Mouse (Mus musculus): Measurements from ENCODE around the gene Zpbp2. TPM values are rescaled to one million over a fixed set of nuclear protein-coding genes. Genes with fewer than 3 reads are reported as not detected.

Gene Zpbp2
- total RNA-seq, 1 experiment from 2014 or later, result 1.0 TPM

DNA sequence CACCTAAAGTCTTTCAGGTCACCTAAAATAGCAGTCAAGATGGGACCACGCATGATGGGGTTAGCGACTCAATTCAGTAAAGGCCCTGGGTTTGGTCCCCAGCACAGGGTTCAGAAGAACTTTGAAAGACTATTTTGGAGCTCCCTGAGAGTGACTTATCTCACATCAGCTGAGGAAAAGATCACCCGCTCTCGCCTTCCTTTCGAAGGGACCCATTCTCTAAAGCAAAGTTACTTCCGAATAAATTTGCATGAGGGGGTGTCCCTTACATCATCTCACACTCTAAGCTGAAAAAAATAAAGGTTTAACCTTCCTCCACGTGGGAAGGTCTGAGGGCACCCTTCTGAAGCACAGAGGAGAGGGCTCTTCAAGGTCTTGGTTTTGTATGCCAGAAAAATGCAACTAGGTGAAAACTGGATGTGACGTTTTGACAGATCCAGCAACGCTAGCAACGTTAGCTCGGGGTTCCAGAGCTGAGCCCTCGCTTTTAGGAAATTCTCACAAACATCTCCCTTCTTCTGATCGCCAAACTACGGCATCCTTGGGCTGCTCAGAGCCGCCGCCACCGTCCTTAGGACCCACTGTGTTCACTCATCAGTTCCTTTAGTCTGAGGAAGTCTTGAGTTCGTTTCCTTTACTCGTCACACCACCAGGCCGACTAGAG, 454 bp upstream of the Zpbp2 start:
- ATAC-seq (replicated peaks; ENCODE audit: insufficient number of reproducible peaks, low FRiP score, low TSS enrichment, poor library complexity, severe bottlenecking), result 0 out of 2 replicates have a peak, but pooled peaks have one; percentile 34

DNA sequence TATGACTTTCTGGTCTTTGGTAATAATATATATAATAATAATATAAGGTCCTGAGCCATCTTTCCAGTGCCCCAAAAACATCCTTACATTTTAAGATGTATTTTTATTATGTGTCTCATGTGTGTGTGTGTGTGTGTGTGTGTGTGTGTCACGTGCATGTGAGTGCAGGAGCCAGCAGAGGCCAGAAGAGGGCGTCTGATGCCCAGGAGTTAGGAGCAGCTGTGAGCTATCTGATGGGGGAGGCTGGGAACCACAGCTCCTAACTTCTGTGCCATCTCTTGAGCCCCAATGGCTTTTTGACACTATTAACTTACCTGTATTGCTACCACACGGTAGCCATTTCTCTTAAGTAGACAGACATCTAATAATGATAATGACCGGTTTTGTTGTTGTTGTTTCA, 3.1 kb downstream of the Zpbp2 start:
- no peak for ATAC-seq (replicated peaks; ENCODE audit: insufficient number of reproducible peaks, low FRiP score, low TSS enrichment, poor library complexity, severe bottlenecking)

DNA sequence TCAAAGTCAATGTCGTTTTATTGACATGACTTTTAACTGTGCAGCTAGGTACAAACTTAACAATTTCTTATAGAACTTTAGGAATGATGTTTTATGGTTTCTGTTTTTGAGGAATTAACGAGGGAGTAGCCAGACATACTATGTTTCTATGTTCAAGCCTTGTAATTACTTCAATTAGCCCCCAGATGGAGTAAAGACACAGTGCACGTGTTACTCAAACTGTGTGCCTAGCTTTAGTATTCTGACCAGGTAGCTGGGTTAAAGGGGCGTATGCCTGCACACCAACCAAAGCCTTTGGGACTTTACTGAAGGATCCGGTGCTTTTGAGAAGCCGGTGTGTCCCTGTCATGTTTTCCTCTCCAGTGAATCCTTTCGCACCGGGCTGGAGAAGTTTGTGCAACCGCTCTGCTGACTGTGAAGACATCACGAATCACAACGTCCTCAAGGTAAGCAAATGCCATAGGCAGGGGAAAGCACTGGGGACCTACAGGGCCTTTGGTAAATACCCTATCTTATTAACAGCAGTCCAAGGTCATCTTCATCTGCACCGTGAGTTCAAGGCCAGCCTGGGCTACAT, 4.3 kb downstream of the Zpbp2 start:
- ATAC-seq (replicated peaks; ENCODE audit: insufficient number of reproducible peaks, low FRiP score, low TSS enrichment, poor library complexity, severe bottlenecking), result no peak

DNA sequence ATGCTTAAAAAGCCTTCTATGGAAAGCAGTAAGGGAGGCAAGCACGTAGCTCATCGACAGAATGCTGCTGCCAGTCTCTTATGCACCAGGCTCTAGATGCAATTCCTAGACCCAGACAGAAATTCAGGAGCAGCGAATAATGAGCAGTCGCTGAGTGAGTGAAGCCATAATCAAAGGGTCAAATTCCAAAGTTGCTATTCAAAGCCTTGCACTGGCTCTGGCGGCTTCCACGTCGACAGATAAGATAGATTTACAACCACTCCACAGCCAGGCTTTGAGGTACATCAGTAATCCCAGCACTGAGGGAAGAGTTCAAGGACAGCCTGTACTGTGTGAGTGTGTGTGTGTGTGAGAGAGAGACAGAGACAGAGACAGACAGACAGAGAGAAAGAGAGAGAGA, 10.0 kb downstream of the Zpbp2 start:
- no peak for ATAC-seq (replicated peaks; ENCODE audit: insufficient number of reproducible peaks, low FRiP score, low TSS enrichment, poor library complexity, severe bottlenecking)

DNA sequence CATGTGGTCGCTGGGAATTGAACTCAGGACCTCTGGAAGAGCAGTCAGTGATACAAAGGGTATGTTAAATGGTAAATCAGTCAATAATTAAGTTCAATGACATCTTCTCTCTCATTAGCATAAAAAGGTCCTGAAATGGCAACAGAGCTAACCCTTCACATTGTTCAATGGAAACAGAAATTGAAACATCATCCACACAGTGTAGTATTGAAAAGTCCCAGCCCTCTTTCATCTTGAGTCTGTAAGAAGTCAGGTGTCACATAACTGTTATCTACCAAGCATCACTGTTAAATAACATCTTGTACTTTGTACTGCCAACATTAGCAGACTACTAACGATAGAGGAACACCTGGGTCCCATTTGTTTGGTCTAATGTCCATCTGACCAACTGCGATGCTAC, 12.1 kb downstream of the Zpbp2 start:
- no peak for ATAC-seq (replicated peaks; ENCODE audit: insufficient number of reproducible peaks, low FRiP score, low TSS enrichment, poor library complexity, severe bottlenecking)

DNA sequence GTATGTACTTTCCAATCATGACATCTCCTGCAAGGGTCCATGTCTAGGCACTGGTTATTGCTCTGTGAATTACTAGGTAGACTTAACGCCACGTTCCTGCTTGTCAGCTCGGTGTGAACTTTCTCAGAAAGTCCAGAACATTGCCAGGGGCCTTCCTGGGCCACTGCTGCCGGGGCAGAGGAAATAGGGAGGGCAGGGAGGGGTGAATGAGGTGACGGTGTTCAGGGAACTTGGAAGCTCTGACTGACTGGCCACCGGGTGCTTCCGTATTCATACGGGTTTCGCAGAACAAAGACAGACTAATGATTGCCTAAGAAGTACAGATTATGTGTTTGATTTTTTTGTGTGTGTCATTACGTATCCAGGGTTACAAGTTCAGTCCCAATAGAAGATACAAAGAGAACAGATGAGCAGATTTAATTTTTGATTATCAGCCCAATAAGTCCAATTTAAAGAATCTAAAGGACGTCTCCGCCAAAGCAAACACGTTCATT, 13.1 kb downstream of the Zpbp2 start:
- ATAC-seq (replicated peaks; ENCODE audit: insufficient number of reproducible peaks, low FRiP score, low TSS enrichment, poor library complexity, severe bottlenecking), result no peak

DNA sequence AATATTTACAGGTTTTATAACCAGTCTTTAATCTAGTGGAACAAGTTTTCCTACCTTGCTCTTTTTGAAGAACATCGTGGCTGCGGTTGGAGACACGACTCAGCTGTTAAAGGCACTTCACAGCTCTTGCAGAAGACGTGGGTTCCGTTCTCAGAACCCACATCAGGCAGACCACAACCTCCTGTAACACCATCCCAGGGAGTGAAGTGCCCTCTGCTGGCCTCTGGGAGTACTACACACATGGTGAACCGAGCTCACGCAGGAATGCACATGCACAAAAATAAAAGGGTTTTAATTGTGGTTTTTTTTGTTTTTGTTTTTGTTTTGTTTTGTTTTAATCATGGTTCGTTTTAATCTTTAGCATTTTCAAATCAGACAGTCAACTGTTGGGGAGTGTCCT, 17.4 kb downstream of the Zpbp2 start:
- ATAC-seq (replicated peaks; ENCODE audit: insufficient number of reproducible peaks, low FRiP score, low TSS enrichment, poor library complexity, severe bottlenecking), result no peak

DNA sequence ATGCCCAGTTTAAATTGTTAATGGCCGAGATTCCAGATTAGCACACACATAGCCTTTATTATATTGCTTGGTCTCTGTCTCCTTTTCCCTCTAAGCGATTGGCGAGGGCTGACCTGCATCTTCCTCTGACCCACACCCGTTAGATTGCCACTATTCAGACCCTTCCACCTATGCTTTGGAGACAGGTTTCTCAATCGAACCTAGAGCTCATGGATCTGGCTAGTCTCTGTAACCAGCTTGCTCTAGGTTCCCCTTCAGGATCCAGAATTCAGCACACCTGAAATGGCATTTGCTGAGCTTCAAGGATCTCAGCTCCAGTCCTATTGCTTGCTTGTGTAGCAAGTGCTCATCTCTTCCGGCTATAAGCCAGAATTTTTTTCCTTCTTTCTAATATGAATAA, 18.6 kb downstream of the Zpbp2 start:
- ATAC-seq (replicated peaks; ENCODE audit: insufficient number of reproducible peaks, low FRiP score, low TSS enrichment, poor library complexity, severe bottlenecking), result no peak

DNA sequence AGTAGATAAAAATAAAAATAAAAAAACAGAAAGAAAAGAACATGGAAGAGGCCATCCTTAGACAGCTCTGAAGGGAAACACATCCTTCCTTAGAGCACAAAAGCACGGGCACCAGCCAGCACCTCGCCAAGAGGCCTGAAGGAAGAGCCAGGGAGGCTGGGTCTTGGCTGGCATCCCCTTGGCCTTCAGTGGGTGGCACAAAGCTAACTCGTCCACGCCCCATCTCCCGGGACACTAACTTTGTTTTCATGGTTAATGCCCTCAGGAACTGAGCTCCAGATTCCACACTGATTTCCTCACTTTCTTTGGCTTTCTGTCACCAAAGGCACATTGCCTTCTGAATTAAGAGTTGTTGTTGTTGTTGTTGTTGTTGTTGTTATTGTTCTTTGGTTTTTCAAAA, 26.9 kb downstream of the Zpbp2 start:
- ATAC-seq (replicated peaks; ENCODE audit: insufficient number of reproducible peaks, low FRiP score, low TSS enrichment, poor library complexity, severe bottlenecking), result no peak

DNA sequence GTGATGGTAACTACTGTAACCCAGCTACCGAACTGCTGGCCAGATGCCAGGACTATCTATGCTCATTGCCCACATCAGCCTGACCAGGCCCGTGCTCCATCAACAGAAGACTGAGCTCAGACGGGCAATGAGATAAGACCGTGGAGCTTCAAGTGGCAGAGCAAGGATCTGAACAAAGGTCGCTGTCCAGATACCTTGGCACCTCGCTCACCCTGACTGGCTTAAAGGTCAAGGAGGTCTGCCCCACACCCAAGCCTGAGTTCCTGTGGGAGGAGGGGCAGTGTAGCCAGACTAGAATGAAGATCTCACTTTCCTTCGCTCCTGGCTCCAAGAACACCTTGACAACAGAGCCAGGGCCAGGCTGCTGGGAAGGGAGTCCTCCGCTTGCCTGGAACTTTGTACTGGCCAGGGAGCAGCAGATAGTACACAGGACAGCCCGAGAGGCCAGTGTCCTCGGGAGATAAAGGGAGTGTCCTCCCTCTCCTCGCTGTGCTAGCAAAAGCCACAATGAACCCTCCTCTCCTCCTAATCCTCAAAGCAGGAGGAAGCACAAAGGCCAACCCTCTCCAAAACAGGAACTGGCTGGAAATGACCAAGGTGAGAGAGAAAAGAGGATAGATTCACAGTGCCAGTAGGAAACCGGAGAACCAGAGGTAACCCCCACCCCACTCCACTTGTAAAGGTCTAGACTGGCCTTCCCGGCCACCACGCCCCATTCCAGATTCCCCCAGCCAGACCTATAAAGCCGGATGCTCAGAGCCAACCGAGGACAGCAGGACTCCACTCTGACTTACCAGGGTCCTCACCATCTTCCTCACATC, 29.6 kb downstream of the Zpbp2 start:
- ATAC-seq (replicated peaks; ENCODE audit: insufficient number of reproducible peaks, low FRiP score, low TSS enrichment, poor library complexity, severe bottlenecking), result no peak

DNA sequence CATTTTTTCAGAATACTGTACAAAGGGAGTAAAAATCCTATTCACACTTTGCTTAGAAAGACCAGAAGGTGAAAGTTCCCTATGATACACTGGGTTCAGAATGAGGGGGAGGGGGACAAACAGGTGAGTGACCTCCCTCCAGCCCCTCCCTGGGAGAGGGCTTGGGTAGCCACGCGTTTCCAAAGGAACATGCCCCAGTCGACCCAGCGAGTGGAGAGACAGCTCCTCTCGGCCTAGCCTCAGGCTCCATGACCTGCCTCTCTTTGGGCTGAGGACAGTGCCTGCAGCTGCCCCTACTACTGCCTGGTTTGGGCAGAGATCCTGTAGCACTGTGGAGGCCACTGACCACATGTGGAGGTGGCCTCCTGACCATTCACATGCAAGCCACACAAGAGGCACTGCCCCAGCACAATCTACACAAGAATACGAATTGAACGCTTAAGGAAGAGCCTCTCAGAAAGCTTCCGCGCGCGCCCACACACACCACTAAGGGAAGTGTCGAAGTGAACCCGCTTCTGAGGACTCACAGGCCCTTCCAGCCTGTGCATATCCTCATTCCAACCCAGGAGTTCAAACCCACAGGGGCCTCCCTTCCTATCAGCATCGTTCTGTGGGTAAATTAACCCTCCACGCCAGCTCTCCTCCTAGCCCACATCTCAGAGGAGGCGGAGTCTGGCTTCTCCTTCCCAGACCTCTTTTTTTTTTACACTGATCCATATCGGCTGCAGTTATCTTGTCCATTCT, 30.6 kb downstream of the Zpbp2 start:
- no peak for ATAC-seq (replicated peaks; ENCODE audit: insufficient number of reproducible peaks, low FRiP score, low TSS enrichment, poor library complexity, severe bottlenecking)

DNA sequence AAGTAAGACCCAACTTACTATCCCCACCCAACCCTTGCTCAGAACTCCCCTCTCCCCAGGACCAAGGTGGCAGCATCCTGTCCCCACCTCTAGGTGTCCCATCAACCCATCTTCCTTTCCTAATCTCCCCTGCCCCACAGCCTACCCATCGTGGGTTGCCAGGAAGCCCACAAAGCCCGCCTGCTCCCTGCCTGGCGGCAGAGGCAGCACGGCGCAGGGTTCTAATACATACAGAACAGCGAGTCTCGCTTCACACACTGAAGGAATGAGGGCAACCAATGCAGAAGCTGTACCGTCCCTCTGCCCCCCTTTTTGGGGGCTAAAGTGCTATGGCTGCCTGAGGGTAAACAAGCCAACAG, 31.1 kb downstream of the Zpbp2 start:
- no peak for ATAC-seq (replicated peaks; ENCODE audit: insufficient number of reproducible peaks, low FRiP score, low TSS enrichment, poor library complexity, severe bottlenecking)

DNA sequence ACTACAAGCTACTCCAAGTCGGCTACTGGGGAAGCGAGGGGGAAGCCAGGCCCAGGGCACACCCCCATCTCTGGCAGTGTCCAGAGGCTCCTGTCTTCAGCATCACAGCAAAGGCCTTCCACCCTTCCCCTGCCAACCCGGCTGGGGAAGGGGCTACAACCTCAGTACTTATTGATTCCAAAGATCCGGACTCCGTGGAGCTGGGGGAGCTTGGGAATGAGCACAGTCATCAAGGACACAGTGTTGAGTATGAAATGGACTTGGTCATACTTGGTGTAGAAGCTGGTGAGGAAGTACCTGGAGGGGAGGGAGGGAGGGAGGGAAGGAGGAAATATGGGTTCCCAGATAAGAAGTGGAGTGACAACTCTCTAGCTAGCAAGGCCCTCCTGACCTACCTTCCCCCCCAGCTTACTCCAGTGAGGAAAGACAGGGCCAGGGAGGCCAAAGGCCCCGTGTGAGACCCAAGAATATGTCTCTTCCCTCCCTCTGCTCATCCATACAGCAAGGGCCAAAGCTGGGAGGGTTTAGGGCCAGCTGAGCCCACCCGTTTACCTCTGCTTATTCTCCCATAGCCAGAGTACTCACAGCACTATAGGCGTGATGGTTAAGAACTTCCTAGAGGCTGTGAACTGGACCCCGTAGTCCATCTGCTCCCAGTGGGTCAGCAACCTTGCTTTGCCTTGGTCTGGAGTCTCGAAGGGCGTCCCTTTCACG, 31.8 kb downstream of the Zpbp2 start:
- no peak for ATAC-seq (replicated peaks; ENCODE audit: insufficient number of reproducible peaks, low FRiP score, low TSS enrichment, poor library complexity, severe bottlenecking)

DNA sequence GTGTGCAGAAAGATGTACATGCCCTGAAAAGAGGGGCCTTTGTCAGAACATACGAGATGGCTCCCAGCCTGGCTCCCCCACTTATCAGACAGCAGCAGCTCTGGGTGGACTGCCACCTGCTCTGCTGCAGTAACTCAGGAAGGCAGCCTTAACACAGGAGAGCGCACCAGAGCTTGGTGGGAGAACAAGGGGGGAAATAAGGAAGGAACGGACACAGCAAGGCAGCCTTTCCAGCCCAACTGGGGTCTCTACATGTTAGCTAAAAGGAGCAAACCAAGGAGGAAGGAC, 32.3 kb downstream of the Zpbp2 start:
- no peak for ATAC-seq (replicated peaks; ENCODE audit: insufficient number of reproducible peaks, low FRiP score, low TSS enrichment, poor library complexity, severe bottlenecking)

DNA sequence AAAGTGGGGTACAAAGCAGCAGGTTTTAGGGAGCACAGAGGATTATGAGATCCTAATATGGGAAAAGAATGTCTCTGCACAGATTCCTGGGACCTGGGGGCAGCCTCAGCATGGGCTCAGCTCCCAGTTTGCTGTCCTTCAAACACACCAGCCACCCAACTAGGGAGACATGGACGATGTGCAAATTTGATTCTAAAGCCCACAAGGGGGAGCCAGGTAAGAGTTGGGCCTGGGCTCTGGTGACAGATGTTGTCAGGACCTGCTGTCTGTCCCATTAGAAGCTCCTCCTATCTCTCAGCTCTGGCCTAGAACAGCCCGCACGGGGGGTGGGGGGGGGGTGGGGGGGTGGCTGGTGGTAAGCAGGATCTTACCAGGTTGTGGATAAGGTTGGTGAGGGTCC, 32.7 kb downstream of the Zpbp2 start:
- ATAC-seq (replicated peaks; ENCODE audit: insufficient number of reproducible peaks, low FRiP score, low TSS enrichment, poor library complexity, severe bottlenecking), result no peak

DNA sequence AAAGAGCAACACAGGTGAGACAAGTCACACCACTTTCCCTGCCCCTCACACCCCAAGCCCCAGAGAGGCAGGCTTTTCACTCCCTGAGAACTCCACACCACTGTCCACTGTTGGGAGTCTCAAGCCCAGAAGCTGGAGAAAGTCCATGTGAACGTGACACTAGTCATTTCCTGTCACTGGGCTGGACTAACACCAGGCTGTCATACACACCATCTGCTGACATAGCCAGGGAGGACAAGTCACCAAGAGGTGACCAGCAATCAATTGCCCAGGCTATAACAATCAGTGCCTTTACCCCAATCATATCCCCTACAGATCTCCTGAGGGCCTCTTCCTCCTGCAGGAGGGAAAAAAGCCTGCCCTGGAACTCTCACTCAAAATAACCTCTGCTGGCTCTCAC, 33.2 kb downstream of the Zpbp2 start:
- no peak for ATAC-seq (replicated peaks; ENCODE audit: insufficient number of reproducible peaks, low FRiP score, low TSS enrichment, poor library complexity, severe bottlenecking)

DNA sequence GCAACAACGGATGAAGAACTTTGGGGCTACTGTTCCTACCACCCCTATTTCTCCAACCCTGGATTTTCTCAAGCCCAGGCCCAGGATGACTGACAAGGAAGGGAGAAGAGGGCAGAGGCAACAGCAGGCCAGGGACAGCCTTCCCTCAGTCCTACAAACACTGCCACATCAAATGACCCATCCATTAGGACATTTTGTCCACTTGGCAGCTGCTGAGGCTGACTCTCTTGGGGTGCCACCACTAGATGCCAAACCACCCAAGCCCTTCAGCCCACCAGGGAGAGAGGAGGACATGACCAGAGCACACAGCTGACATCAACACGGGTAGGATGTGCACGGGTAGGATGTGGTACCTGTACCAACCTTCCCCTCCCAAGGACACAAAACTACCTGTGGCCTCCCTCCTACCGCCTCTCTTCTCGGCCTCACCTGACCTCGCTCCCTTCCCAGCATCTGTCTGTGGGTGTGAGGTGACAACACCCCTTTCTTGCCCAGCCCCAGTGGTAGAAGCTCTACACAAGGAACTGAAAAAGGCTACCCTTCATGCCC, 33.8 kb downstream of the Zpbp2 start:
- ATAC-seq (replicated peaks; ENCODE audit: insufficient number of reproducible peaks, low FRiP score, low TSS enrichment, poor library complexity, severe bottlenecking), result no peak

DNA sequence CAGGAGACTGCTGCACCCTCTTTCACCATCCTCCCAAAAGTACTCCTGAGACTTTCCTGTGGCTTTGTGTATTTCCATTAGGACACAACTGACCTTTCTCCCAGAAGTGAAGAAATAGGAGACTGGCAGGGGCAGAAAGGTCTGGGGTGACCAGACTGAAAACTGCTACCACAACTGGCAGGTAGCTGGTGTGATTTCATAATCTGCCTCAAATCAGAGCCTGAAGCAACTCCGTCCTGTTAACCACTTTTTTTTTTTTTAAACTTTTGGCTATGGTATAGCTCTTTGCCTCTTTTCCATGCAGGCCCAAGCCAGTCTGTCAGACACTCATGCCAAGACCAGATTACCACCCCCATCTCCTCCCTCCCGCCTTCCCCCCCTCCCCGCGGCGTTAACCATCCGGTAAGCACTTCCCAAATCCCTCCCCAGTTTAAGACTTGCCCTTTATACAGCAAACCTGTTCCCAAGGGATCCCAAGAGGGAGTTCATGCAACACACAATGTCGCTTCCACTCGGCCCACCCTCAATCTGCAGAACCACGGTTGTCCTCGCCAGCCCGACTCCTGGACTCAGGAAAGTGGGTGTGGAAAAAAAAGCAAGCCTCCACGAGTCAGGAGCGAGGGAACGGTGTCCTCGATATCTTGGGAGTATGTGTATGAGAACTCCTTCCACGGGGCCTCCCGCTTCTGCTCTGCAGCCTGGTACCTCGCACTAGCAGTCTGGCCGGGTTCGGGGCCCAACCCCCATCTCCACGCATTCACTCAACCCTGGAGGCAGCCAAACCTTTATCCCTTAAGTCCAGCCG, 35.4 kb downstream of the Zpbp2 start:
- no peak for ATAC-seq (replicated peaks; ENCODE audit: insufficient number of reproducible peaks, low FRiP score, low TSS enrichment, poor library complexity, severe bottlenecking)

All from monocyte, adult 5-6 weeks (primary cell).